Mouse (Mus musculus): ENCODE measurements at regions not wholly inside any gene's neighbourhood (a gene's known extent, or its start where the extent isn't known, plus 50 kb on each side); places are given as distances from the start of the nearest gene placed in this dataset.

DNA sequence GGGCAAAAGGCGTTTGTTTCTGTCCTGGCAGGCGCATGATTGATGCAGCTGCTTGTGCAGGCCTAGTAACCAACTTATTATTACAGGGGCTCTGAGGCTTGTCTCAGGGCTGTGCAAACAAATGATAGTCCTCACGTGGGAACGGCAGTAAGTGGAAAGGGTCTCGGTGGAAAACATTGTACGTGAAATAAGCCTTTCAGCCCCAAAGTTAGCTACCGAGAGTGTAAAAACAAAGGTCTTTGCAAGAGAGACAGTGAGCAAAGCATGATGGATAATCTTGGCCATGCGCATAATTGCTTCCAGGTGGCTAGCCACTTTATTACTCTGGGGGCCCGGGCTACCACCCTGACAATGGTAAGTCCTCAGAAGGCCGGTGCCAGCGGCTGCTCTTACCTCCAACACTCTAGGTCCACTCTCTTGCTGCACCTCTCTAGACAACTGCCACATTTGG lies 315.3 kb upstream of the Prickle1 start:
- H3K4me3 ChIP-seq (ENCODE audit: insufficient read depth, low read depth, low read length), result no peak overlapping the region
- no peaks in the 10 kb centered on the region for H3K4me1 ChIP-seq (ENCODE audit: control insufficient read depth, insufficient read depth, insufficient read length, low read length)
- H3K27ac ChIP-seq (replicated peaks; ENCODE audit: low read depth, low read length), result no peak overlapping the region

DNA sequence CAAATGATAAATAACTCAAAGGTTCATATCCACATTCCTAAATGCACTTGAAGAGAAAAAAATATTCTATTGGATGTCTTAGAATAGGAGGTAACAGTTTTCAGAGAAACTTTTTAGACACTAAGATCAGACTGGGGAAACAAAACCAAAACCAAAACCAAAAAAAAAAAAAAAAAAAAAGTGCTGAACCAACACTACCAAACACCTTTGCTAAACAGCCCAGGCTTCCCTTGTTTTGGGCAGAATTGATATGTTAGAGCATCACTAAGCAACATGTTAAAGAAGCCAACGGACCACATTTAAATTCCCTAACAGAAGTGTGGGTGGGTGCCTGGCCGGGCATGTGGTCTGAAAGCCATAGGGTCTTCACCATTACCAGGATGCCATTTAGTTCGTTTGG lies 314.5 kb upstream of the Prickle1 start:
- no peak overlapping the region for H3K4me3 ChIP-seq (ENCODE audit: insufficient read depth, low read depth, low read length)
- H3K27ac ChIP-seq (replicated peaks; ENCODE audit: low read depth, low read length), result no peak overlapping the region
- H3K4me1 ChIP-seq (ENCODE audit: control insufficient read depth, insufficient read depth, insufficient read length, low read length), result no peaks in the 10 kb centered on the region

DNA sequence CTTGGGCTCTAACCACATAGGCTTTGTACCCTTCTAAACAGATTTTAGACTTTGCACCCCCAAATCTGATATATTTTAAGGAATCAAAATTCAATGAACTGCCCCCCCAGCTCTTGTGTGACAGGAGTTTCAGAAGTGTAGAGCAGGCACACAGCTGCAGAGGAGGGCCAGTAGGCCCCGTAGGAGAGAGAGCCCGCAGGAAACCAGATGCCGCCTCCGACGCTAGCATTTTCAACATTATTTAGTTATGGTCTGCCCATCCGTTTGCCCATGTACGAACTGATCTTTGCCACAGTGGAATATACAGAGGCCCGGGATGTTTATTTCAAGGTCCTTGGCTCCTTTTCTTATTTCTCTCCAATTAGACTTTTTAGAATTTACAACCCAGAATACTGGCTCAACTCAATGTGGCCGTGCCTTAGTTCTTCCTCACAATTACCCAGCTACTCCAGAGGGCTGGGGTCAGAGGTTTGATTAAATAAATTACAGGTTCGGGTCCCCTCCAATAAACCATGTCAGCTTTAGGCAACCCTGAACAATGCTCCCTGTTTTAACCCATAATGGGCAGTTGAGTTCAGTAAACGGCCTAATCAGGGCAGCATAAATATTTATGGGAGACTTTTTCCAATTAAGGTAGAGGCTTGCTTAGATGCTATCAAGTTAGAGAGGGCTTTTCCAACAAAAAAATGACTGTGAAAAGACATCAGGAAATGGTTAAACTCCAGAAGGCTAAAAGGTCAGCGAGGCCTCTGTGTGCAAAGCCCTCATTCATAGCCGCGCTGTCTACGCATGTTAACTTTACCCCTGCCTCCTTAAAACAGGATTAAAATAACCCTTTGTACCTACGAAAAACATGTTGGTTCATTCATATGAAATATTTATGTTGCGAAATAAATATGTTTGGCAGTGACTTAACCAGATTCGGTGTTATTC lies 308.2 kb upstream of the Prickle1 start:
- Histone ChIP-seq H3K27ac (replicated peaks; ENCODE audit: low read depth, low read length) (no peak overlapping the region), H3K4me1 (ENCODE audit: control insufficient read depth, insufficient read depth, insufficient read length, low read length) (no peaks in the 10 kb centered on the region), H3K4me3 (ENCODE audit: insufficient read depth, low read depth, low read length) (no peak overlapping the region)

DNA sequence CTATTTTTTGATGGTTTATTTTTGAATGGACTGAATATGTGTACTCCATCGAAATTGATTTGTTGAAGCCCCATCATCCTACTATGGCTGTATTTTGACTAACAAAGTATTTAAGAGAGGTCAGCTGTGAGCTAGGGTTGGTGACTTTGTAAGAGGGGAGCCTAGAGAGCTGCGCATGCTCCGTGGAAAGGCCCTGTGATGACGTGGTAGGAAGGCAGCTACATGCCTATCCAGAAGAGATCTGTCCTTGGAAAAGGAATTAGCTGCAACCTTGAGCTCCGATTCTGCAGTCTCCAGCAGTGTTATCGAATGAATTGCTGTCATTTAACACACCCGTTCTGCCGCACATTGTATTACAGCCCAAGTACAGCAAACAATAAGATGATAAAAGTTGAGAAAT lies 287.1 kb upstream of the Prickle1 start:
- peaks cover 3% of the 10 kb centered on the region; the same call in 1 of the 2 replicates for H3K4me1 ChIP-seq (ENCODE audit: control insufficient read depth, insufficient read depth, insufficient read length, low read length)
- H3K27ac ChIP-seq (replicated peaks; ENCODE audit: low read depth, low read length), result no peak overlapping the region
- no peak overlapping the region for H3K4me3 ChIP-seq (ENCODE audit: insufficient read depth, low read depth, low read length)

DNA sequence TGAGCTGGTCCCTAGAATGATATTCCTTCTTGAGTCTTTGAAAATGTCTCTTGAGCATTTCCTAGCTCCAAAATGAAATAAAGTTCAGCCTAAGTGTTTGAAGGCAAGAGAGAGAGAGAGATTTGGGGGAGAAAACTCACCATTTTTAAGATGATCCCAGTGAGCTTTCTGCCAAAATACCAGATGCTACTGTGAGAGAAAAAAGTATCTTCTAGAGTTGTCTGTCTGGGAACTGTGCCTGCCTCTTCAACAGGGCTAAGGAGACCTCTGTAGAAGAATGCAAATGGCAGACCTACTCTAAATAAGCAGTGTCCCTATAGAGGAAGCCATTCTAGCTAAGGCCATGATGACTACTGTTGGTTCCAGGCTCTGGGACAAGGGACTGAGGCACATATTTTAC lies 285.6 kb upstream of the Prickle1 start:
- H3K4me1 ChIP-seq (ENCODE audit: control insufficient read depth, insufficient read depth, insufficient read length, low read length), result peaks cover 3% of the 10 kb centered on the region; the same call in 1 of the 2 replicates
- no peak overlapping the region for H3K27ac ChIP-seq (replicated peaks; ENCODE audit: low read depth, low read length)
- no peak overlapping the region for H3K4me3 ChIP-seq (ENCODE audit: insufficient read depth, low read depth, low read length)

DNA sequence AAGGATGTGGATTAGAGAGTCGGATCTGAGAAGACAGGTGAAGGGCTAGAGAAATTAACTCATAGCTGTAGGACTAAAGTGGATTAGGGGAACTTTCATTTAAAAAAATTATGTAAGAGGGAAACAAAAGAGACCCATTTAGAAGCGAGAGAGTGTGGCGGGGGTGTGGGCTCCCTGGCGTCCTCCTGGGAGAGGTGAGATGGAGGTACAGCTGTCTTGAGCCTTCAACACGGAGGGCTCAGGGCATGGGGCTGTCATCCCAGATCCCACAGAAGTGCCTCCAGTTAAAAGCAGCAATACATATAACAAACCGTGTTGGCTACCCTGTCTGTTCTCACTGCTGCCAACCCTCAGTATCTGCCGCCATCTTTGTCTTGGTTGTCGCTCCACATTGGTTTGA lies 284.6 kb upstream of the Prickle1 start:
- Histone ChIP-seq H3K27ac (replicated peaks; ENCODE audit: low read depth, low read length) (no peak overlapping the region), H3K4me3 (ENCODE audit: insufficient read depth, low read depth, low read length) (no peak overlapping the region), H3K4me1 (ENCODE audit: control insufficient read depth, insufficient read depth, insufficient read length, low read length) (peaks cover 3% of the 10 kb centered on the region; the same call in 1 of the 2 replicates)

DNA sequence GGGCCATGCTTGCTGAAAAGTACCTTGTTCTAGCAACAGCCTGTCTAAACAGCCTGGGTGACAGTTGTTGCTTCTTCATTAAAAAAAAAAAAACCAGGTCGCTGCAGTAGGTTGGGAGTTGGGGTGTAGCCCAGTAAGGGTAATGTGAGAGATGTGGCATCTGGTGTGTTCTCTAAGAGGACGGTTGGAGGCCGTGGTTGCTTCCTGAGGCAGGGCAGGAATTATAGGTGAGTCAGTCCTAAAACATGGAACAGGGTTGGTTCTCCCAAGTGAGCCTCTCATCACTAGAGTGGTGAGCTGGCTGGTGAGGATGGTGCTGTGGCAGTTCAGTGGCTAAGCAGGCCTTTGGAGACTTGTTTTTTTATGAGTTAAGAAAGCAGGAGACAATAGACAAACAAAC lies 283.3 kb upstream of the Prickle1 start:
- Histone ChIP-seq H3K4me1 (ENCODE audit: control insufficient read depth, insufficient read depth, insufficient read length, low read length) (peaks cover 3% of the 10 kb centered on the region; the same call in 1 of the 2 replicates), H3K4me3 (ENCODE audit: insufficient read depth, low read depth, low read length) (no peak overlapping the region), H3K27ac (replicated peaks; ENCODE audit: low read depth, low read length) (no peak overlapping the region)

DNA sequence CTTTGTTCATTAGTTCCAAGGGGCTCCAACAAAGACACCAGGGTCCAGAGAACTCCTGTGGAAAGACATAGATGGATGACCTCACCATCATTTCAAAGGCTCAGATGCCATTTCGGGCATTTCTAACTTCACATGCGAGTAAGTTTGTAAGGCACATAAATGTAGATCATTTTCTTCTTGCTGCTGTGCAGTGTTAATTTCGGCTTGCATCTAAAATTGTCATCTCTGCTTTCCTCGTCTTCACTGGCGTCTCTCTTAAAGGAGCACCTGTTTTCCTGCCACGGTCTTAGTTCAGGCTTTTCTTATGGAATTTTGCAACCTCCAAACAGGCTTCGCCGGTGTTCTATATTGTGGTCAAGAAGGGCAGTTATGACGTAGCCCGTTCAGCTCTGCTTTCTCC lies 280.6 kb upstream of the Prickle1 start:
- H3K27ac ChIP-seq (replicated peaks; ENCODE audit: low read depth, low read length), result no peak overlapping the region
- H3K4me1 ChIP-seq (ENCODE audit: control insufficient read depth, insufficient read depth, insufficient read length, low read length), result peaks cover 3% of the 10 kb centered on the region; the same call in 1 of the 2 replicates
- no peak overlapping the region for H3K4me3 ChIP-seq (ENCODE audit: insufficient read depth, low read depth, low read length)

DNA sequence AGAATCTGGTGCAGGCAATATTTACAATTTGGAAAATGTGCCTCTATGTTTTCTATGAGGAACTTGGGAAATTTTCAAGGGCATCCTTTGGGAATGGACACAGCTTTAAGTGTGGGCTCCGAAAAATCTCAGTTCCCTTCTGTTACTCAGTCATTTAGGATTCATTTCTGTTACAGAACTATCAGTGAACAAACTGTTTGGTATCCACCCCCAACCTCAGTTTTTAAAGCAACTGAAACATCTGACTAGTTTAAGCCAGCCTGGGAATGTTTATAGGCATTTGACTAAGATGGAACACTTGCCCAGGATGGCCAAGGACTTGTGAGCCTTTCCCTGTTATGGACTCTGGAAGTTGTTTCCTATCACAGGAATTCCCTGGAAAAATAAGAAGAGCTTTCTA lies 280.0 kb upstream of the Prickle1 start:
- no peak overlapping the region for H3K27ac ChIP-seq (replicated peaks; ENCODE audit: low read depth, low read length)
- no peak overlapping the region for H3K4me3 ChIP-seq (ENCODE audit: insufficient read depth, low read depth, low read length)
- H3K4me1 ChIP-seq (ENCODE audit: control insufficient read depth, insufficient read depth, insufficient read length, low read length), result peaks cover 3% of the 10 kb centered on the region; the same call in 1 of the 2 replicates

DNA sequence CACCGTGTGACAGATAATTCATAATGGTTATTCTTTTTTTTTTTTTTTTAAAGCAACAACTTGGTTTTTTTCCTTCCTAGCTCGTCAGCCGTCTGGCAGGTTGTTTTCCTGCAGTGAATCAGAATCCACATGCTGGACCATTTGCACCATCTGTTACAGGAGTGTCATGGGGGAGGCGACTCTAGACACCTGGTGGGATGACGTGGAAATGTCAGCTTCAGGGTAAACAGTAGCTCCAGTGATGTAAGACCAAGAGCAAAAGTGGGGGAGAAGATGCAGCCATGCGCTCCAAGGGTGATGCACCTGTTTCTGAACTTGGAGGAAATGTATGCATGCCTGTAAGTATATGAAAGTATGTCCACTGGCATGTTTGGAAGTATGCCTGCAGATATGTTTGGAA lies 278.5 kb upstream of the Prickle1 start:
- H3K27ac ChIP-seq (replicated peaks; ENCODE audit: low read depth, low read length), result no peak overlapping the region
- H3K4me3 ChIP-seq (ENCODE audit: insufficient read depth, low read depth, low read length), result no peak overlapping the region
- no peaks in the 10 kb centered on the region for H3K4me1 ChIP-seq (ENCODE audit: control insufficient read depth, insufficient read depth, insufficient read length, low read length)

DNA sequence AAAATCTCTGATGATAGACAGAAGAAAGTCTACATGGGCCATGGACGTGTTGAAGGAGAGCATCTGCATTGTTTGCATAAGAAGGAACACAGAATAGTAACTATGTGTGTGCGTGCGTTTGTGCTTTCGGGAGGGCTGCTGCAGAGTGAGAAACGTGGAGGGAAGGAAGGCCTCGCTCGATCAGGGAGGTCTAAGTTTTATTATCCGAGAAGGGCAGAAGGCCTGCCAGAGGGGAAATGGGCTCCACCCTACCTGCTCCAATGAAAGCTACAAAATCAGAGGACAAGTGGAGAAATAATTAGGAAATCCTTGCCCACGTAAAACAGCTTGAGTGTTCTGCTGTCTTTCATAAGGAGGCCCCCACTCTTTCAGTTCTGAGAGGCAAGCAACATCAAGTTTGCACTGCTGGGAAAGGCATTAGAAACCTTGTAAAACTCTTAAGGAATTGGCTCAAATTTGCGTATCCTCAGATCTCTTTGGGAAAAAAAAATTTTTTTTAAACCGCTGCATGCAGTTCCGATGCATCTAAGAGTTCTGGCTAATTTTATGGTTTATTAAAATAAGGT lies 261.7 kb upstream of the Prickle1 start:
- H3K4me3 ChIP-seq (ENCODE audit: insufficient read depth, low read depth, low read length), result no peak overlapping the region

DNA sequence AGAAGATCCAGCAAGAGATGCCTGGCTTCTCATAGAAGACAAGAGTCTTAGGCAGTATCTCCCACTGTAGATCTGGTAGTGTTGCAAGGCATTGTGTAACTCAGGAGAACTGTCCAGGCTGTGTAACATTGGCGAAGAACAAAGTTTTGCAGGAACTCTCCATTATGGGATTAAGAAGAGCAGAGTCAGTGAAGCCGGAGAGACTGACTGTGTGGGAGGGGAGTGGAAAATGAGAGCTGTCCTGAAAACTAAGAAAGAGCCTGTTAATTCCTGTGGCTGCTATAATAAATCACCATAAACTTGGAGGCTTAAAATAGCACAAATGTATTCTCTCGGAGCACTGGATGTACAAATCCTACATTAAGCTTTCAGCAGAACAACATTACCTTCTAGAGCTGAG lies 257.5 kb upstream of the Prickle1 start:
- Histone ChIP-seq H3K27ac (replicated peaks; ENCODE audit: low read depth, low read length) (no peak overlapping the region), H3K4me1 (ENCODE audit: control insufficient read depth, insufficient read depth, insufficient read length, low read length) (no peaks in the 10 kb centered on the region)

More for the DNA sequence above, 261.7 kb upstream of the Prickle1 start:
- no peak overlapping the region for H3K27ac ChIP-seq (replicated peaks; ENCODE audit: low read depth, low read length)
- no peaks in the 10 kb centered on the region for H3K4me1 ChIP-seq (ENCODE audit: control insufficient read depth, insufficient read depth, insufficient read length, low read length)

DNA sequence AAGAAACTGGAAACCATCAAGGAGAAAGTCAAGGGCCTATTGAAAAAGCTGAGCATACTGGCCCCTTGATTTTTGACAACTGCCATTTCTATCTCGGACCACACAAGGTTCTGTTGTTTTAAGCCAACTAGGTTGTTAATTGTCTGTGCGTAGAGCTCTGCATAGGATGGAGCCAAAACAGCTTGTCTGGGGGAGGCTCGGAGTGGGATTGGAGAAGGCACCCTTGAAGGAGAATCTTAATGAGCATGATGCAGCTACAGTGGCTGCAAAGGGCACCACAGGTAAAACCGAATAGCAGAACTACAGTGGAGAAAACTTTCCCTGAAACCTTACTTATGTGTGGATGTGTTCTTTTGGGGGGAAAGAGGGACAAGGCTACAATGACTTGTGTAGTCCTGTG lies 256.4 kb upstream of the Prickle1 start:
- H3K4me1 ChIP-seq (ENCODE audit: control insufficient read depth, insufficient read depth, insufficient read length, low read length), result no peaks in the 10 kb centered on the region
- no peak overlapping the region for H3K4me3 ChIP-seq (ENCODE audit: insufficient read depth, low read depth, low read length)
- no peak overlapping the region for H3K27ac ChIP-seq (replicated peaks; ENCODE audit: low read depth, low read length)

More for the DNA sequence above, 257.5 kb upstream of the Prickle1 start:
- no peak overlapping the region for H3K4me3 ChIP-seq (ENCODE audit: insufficient read depth, low read depth, low read length)

DNA sequence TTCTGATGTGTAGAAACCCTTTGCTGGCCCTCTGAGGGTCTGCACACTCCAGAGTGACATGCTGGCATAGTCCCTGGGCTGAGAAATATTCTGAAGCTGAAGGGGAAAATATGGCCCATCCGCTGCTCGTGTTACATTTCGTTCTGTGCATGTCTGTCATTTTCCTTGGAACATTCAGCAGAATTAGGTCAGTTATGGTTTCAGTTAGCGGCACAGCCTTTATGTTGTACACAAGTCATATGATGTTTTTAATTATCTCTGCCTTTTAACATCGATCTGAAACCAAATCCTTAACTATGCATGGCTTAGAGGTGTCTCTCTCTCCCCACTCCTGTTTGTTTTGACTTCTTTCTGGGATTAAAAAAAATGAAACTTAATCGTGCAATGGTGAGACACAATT lies 254.7 kb upstream of the Prickle1 start:
- Histone ChIP-seq H3K4me1 (ENCODE audit: control insufficient read depth, insufficient read depth, insufficient read length, low read length) (no peaks in the 10 kb centered on the region), H3K27ac (replicated peaks; ENCODE audit: low read depth, low read length) (no peak overlapping the region), H3K4me3 (ENCODE audit: insufficient read depth, low read depth, low read length) (no peak overlapping the region)

DNA sequence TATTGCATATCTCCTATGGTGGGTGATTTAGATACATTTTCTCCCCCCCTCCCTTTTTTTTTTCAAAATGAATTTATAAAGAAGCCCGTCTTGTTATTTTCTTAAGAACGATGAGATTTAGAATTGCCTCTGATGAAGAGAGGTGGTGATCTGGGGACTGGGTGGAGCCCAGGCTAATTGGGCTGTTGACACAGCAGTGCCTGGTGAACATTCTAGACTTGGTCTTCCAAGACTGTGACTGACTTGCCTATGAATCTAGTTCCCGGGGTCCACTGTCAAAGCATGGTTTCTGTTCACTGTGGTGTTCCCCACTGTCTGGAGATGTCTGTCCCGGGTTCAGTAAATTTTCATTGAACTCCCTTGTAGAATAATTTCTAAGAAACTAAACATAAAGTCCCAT lies 253.1 kb upstream of the Prickle1 start:
- no peak overlapping the region for H3K27ac ChIP-seq (replicated peaks; ENCODE audit: low read depth, low read length)
- H3K4me1 ChIP-seq (ENCODE audit: control insufficient read depth, insufficient read depth, insufficient read length, low read length), result no peaks in the 10 kb centered on the region
- no peak overlapping the region for H3K4me3 ChIP-seq (ENCODE audit: insufficient read depth, low read depth, low read length)

DNA sequence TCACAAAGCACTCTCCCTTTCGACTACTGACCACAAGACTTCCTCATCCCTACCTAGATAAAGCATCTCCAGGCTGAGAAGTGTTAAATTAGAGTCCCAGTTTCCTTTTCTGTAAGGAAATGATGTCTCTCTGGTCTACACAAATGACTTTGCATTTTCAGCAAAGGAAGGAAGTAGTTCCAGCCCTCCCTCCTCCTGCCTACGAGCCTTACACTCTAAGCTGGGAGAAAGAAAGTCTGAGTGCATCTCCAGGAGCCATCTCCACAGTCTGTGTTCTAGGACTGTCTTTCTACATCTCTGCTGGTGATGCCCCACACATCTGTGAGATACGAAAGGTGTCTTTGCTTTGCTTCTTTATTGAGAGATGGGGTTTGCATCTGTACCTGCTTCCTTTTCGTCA lies 251.1 kb upstream of the Prickle1 start:
- H3K4me3 ChIP-seq (ENCODE audit: insufficient read depth, low read depth, low read length), result no peak overlapping the region
- no peaks in the 10 kb centered on the region for H3K4me1 ChIP-seq (ENCODE audit: control insufficient read depth, insufficient read depth, insufficient read length, low read length)
- no peak overlapping the region for H3K27ac ChIP-seq (replicated peaks; ENCODE audit: low read depth, low read length)
